Mouse (Mus musculus) liver (tissue): Measurements from ENCODE around the gene Gpr1.

Experiments used
- DNase-seq: peaks from one replicate; pipeline ENCODE4 v3.0.0-alpha.2; 2020; ENCODE audit warnings: mixed read lengths

Gene Gpr1

GRCm38 (mm10) chr1:63214271-63214558 is at the start of gene Gpr1:
Gene Gpr1, minus strand, starts transcription at chr1:63214543.
- DNase-seq, result no peak

- DNase-seq, result no peak
Measured at GRCm38 (mm10) chr1:63263671-63264070, 49.3 kb upstream of the Gpr1 start.

- no peak for DNase-seq
Measured at GRCm38 (mm10) chr1:63261041-63261590, 46.8 kb upstream of the Gpr1 start.

GRCm38 (mm10) chr1:63260742-63261033 is 46.3 kb upstream of the Gpr1 start:
- no peak for DNase-seq

GRCm38 (mm10) chr1:63259916-63260741 is 45.8 kb upstream of the Gpr1 start:
- no peak for DNase-seq

GRCm38 (mm10) chr1:63259271-63259830 is 45.0 kb upstream of the Gpr1 start:
- no peak for DNase-seq

- DNase-seq, result no peak
Measured at GRCm38 (mm10) chr1:63258501-63258900, 44.2 kb upstream of the Gpr1 start.

- DNase-seq, result no peak
Measured at GRCm38 (mm10) chr1:63256083-63256482, 41.7 kb upstream of the Gpr1 start.

GRCm38 (mm10) chr1:63255101-63255500 is 40.8 kb upstream of the Gpr1 start:
- DNase-seq, result no peak

- DNase-seq, result no peak
Measured at GRCm38 (mm10) chr1:63253291-63253690, 38.9 kb upstream of the Gpr1 start.

- DNase-seq, result no peak
Measured at GRCm38 (mm10) chr1:63252351-63253209, 38.2 kb upstream of the Gpr1 start.

- DNase-seq, result no peak
Measured at GRCm38 (mm10) chr1:63249261-63249660, 34.9 kb upstream of the Gpr1 start.

- no peak for DNase-seq
Measured at GRCm38 (mm10) chr1:63248360-63248851, 34.1 kb upstream of the Gpr1 start.

GRCm38 (mm10) chr1:63247831-63248359 is 33.6 kb upstream of the Gpr1 start:
- DNase-seq, result no peak

GRCm38 (mm10) chr1:63246862-63247521 is 32.6 kb upstream of the Gpr1 start:
- DNase-seq, result no peak

GRCm38 (mm10) chr1:63243854-63244253 is 29.5 kb upstream of the Gpr1 start:
- no peak for DNase-seq

- DNase-seq, result no peak
Measured at GRCm38 (mm10) chr1:63239751-63240150, 25.4 kb upstream of the Gpr1 start.

- no peak for DNase-seq
Measured at GRCm38 (mm10) chr1:63239305-63239704, 25.0 kb upstream of the Gpr1 start.

GRCm38 (mm10) chr1:63237371-63237770 is 23.0 kb upstream of the Gpr1 start:
- no peak for DNase-seq

GRCm38 (mm10) chr1:63227241-63227640 is 12.9 kb upstream of the Gpr1 start:
- no peak for DNase-seq

- peak; percentile 9 for DNase-seq
Measured at GRCm38 (mm10) chr1:63225890-63226289, 11.5 kb upstream of the Gpr1 start.

GRCm38 (mm10) chr1:63225009-63225408 is 10.7 kb upstream of the Gpr1 start:
- no peak for DNase-seq

GRCm38 (mm10) chr1:63219277-63219676 is 4.9 kb upstream of the Gpr1 start:
- no peak for DNase-seq
